Mouse (Mus musculus) stomach, postnatal 0 days (tissue): ENCODE measurements around the gene Birc6.

Experiments used
- CTCF ChIP-seq: IDR thresholded peaks from 2 replicates; pipeline ENCODE4 v1.5.1; 2016; ENCODE audit warnings: antibody characterized with exemption, low read depth, mild to moderate bottlenecking, moderate library complexity
- EP300 ChIP-seq: optimal IDR thresholded peaks from 2 replicates; pipeline ENCODE3; 2016; ENCODE audit warnings: antibody characterized with exemption

- TF ChIP-seq EP300 (no peak), CTCF (no peak)
Measured at GRCm38 (mm10) chr17:74526117-74526516, 2.0 kb upstream of the Birc6 start.
